Mouse (Mus musculus): ENCODE measurements around the gene Alppl2. TPM values are rescaled to one million over a fixed set of nuclear protein-coding genes. Genes with fewer than 3 reads are reported as not detected.

Alppl2 gene
- polyA plus RNA-seq (2015; fragmentation: Illumina TruSeq; extraction: RNeasy Lipid Tissue Mini Kit (QIAGEN cat#74804); ENCODE audit: insufficient read depth, low read depth, low replicate concordance), result not detected

DNA sequence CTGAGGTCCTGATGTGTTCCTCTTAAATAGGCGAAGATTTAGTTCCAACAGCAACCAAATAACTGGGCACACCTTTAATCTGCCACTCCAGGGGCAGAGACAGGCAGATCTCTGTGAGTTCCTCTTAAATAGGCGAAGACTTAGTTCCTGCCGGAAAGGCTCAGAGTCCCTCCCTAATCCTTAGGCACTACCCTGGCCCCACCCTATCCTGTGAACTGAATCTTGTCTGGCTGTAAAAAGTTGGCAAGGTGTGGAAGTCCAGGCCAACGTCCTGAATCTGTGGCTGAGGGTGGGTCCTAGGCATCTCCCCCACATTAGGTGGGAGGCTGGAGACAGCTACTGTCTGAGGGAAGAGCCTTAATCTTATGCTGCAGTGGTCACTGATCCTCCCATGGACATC, at the start of gene Alppl2:
Alppl2 (minus strand) TSS at position 101 of the 400 bp plus-strand sequence.

DNA sequence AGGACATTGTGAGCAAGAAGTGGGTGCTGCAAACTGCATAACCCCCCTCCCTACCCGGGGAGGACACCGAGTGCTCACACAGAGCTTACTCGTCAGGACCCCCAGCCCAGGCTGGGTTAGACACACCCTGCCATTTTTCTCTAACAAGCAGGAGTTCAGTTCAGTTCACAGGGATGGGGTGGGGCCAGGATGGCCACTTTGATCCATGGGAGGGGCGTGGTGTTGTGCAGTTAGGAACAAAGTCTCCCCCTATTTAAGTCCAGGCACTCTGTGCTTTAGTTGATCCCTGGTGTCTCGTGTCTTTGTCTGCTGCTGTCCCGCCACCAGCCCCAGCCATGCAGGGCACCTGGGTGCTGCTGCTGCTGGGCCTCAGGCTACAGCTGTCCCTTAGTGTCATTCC, 34.9 kb upstream of the Alppl2 start, which contains the start of gene Akp3:
Akp3 (plus strand) TSS at position 301 of the 400 bp plus-strand sequence.

DNA sequence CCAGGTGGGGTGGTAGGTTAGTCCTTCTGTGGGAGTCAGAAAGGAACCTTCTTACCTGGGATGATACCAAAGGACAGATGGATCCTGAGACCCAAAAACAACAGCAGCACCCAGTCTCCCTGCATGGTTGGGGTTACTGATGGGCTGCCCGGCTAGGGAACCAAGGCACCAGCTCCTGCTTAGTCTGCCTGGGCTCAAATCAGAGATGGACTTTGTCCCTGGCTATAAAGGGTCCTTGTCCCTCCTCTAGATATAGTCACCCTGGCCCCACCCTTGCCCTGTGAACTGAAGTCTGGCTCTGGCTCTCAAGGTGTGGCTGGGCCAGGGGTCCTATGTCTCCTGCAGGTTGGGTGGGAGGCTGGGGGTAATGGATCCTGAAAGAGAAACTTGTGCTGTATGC, 11.7 kb upstream of the Alppl2 start, which contains the start of gene Alpi:
Alpi (minus strand) TSS at position 196 of the 400 bp plus-strand sequence.

Other genes starting within 250 kb of the Alppl2 start
- not detected for gene Alpi, start 11.7 kb upstream of the Alppl2 start, polyA plus RNA-seq (2015; fragmentation: Illumina TruSeq; extraction: RNeasy Lipid Tissue Mini Kit (QIAGEN cat#74804); ENCODE audit: insufficient read depth, low read depth, low replicate concordance)
- not detected for gene Akp3, start 35.0 kb upstream of the Alppl2 start, polyA plus RNA-seq (2015; fragmentation: Illumina TruSeq; extraction: RNeasy Lipid Tissue Mini Kit (QIAGEN cat#74804); ENCODE audit: insufficient read depth, low read depth, low replicate concordance)
- gene Ecel1, start 66.6 kb upstream of the Alppl2 start, polyA plus RNA-seq (2015; fragmentation: Illumina TruSeq; extraction: RNeasy Lipid Tissue Mini Kit (QIAGEN cat#74804); ENCODE audit: insufficient read depth, low read depth, low replicate concordance), result not detected
- not detected for gene Prss56, start 93.4 kb upstream of the Alppl2 start, polyA plus RNA-seq (2015; fragmentation: Illumina TruSeq; extraction: RNeasy Lipid Tissue Mini Kit (QIAGEN cat#74804); ENCODE audit: insufficient read depth, low read depth, low replicate concordance)
- not detected for gene Chrnd, start 100.7 kb upstream of the Alppl2 start, polyA plus RNA-seq (2015; fragmentation: Illumina TruSeq; extraction: RNeasy Lipid Tissue Mini Kit (QIAGEN cat#74804); ENCODE audit: insufficient read depth, low read depth, low replicate concordance)
- gene Chrng, start 114.7 kb upstream of the Alppl2 start, polyA plus RNA-seq (2015; fragmentation: Illumina TruSeq; extraction: RNeasy Lipid Tissue Mini Kit (QIAGEN cat#74804); ENCODE audit: insufficient read depth, low read depth, low replicate concordance), result not detected
- gene Eif4e2, start 124.0 kb upstream of the Alppl2 start, polyA plus RNA-seq (2015; fragmentation: Illumina TruSeq; extraction: RNeasy Lipid Tissue Mini Kit (QIAGEN cat#74804); ENCODE audit: insufficient read depth, low read depth, low replicate concordance), result 11.6 TPM
- 4.9 TPM for gene Efhd1, start 174.4 kb upstream of the Alppl2 start, polyA plus RNA-seq (2015; fragmentation: Illumina TruSeq; extraction: RNeasy Lipid Tissue Mini Kit (QIAGEN cat#74804); ENCODE audit: insufficient read depth, low read depth, low replicate concordance)
- gene Gigyf2, start 237.1 kb upstream of the Alppl2 start, polyA plus RNA-seq (2015; fragmentation: Illumina TruSeq; extraction: RNeasy Lipid Tissue Mini Kit (QIAGEN cat#74804); ENCODE audit: insufficient read depth, low read depth, low replicate concordance), result 20.3 TPM

Measured in pancreas, adult 10 weeks (tissue).